Mouse (Mus musculus): Measurements from ENCODE around the gene Nsmf.

Gene Nsmf

DNA sequence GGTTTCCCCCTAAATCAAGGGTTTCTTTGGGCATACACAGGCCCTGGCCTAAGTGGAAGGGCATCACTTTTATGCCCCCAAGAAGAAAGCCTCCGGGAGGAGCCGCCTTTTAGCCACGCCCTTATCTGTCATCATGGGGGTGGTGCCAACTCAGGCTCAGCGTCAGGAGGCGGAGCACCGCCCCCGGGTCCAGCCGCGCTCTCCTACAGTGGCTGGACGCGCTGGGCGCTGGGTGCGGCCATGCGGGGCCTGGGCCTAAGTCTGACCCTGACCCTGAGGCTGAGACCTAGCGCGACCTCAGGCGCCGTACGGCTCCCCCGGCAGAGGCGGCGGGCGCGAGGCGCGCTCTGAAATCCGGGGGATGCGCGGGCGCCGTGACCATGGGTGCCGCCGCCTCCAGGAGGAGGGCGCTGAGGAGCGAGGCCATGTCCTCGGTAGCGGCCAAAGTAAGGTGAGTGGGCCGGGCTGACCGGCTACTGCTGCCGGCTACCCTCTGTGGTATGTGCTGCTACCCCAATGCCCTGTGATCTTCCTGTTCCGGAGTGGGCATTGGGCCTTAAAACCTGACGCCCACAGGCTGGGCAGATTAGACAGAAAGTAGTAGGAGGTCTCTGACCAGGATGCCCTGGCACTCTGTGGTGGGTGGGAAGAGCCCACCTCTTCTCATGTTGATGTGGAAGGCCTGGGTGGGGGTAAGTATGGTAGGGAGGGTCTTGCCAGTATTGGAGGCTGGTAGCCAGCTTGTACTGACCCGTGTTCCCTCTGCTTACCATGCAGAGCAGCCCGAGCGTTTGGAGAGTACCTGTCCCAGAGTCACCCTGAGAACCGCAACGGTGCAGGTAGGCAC, at the start of gene Nsmf:
Gene Nsmf (plus strand): TSS at position 135 of the 847 bp plus-strand sequence.
- peak; percentile 89 for DNase-seq (ENCODE audit: low spot score)

DNA sequence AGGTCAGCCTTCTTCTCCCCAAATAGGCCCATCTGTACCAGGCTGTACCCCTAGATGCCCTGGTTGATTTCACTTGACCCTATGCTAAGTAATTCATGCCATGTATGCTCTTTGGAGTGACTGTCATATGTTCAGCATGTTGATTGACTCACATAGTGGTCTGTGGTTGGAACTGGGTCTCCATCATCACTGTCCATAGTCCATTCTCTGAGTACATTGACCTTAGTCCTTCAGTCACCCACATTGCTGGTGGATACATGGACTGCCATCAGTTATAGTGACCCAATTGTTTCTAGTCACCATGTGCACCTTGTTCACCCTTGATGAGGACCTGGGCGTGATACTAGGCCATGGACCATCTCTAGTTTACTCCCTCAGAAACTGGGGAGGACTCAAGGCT, 47.4 kb upstream of the Nsmf start:
- no peak for DNase-seq (ENCODE audit: low spot score)

DNA sequence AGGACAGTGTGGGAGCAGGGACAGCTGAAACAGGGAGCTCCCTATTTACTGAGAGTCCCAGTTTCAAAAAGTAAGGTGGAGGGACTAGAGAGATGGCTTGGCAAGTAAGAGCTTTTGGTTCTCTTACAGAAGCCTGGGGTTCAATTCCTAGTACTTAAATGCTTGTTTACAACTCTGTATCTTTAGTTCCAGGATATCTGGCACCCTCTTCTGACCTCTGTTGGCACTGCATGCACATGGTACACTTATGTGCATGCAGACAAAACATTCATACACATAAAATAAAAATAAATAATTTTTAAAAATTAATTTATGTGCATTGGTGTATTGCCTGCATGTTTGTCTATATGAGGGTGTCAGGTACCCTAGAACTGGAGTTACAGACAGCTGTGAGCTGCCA, 45.9 kb upstream of the Nsmf start:
- no peak for DNase-seq (ENCODE audit: low spot score)

DNA sequence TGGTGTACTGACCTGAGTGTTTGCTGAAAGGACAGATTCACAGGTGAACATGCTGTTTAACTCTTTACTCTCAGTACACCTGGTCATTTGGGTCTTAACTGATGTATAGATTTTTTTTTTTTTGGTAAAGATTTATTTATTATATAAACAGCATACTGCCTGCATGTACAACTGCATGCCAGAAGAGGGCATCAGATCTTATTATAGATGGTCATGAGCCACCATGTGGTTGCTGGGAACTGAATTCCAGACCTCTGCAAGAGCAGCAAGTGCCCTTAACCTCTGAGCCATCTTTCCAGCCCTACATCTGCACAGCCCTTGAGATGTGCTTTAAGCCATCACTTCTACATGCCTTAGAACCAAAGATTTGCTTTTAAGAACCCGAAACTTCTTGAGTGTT, 31.5 kb upstream of the Nsmf start:
- DNase-seq (ENCODE audit: low spot score), result no peak

DNA sequence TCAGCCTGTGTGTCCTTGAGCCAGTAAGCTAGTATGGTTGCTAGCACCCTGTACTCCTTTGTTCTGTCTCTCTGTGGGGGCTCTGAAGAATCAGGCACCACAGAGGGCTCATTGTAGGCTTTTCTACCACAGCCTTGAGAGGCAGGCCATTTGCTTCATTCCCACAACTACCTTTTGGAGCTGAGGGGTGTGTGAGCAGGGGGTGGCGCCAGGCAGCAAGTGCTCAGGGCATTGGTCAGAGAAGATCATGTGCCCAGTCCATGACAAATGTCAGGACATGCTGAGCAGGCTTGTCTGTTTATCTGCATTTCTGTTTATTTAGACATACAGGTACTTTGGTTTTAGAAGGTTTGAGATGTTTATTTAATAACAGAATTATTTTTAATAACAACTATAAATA, 29.0 kb upstream of the Nsmf start:
- DNase-seq (ENCODE audit: low spot score), result no peak

DNA sequence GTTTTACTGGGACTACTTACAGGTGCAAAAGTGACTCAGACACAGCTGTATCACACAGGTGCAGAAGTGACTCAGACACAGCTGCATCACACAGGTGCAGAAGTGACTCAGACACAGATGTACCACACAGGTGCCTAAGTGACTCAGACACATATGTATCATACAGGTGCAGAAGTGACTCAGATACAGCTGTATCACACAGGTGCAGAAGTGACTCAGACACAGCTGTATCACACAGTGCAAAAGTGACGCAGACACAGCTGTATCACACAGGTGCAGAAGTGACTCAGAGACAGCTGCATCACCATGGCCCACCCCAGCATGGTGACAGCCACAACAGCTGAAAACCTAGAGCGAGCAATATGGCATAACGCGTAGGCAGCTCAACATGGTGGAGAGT, 19.2 kb upstream of the Nsmf start:
- DNase-seq (ENCODE audit: low spot score), result no peak

DNA sequence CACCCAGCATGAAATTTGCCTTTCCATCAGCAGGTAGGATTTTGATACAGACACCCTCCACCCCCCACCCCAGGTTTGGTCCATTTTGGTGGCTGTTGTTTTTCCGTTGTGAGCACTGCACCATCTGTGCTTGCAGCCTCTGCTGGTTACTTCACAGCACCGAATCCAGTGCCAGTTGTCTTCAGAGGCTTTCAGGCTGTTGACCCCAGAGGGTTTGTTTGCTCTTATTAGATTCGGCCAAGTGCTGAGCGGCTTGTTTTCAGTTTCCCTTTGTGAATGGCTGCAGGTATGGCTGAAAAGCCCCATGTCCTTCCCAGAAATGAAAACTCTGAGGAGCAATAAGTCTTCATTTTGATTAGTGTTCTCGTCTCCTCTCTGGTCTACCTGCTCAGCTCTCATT, 14.1 kb upstream of the Nsmf start:
- no peak for DNase-seq (ENCODE audit: low spot score)

DNA sequence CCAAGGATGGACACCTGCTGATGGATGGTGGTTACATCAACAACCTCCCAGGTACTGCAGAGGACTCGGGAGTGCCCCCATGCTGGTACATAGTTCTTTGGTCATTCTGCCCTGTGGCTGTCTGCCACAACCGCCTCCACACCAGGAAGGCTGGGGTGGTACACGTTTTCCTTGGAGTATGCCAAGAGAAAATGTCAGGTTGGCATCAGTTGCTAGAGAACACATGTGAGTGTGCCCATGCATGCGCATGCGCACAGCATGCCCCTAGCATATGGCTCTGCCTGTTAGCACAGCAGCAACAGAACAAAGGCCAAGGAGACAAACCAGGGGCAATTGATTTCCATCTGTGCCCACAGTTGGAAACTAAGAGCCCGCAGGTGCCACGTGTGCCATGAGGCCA, 3.2 kb upstream of the Nsmf start:
- no peak for DNase-seq (ENCODE audit: low spot score)

DNA sequence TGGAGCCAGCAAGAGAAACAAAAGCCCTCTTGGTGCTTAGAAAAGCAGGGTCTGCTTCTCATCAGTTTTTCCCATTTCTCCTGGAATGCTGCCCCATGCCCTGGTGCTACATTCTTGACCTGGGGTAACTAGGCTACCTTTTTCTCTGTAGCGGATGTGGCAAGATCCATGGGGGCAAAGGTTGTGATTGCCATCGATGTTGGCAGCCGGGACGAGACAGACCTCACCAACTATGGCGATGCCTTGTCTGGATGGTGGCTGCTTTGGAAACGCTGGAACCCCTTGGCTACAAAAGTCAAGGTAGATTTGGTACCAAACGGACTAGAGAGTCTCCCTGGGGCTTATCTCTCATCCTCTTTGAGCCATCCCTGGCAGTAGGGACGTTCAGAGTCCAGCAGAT, 2.7 kb upstream of the Nsmf start:
- no peak for DNase-seq (ENCODE audit: low spot score)

DNA sequence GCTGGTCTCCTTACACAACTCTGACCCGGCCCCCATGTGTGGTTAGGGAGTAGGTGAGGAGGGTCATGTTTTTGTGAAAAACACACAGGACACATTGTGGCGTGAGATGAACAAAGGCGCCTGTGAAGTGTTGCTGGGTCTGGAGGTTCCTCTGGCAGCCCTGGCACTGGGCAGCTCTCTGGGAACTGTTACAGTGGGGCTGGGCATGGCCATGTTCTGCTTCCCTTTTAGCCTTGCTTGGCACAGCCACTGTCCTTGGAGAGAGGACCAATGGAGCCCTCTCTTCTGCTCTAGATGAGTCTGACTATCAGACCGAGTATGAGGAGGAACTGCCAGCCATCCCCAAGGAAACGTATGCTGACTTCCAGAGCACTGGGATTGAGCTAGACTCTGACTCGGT, 1.1 kb upstream of the Nsmf start:
- DNase-seq (ENCODE audit: low spot score), result no peak

DNA sequence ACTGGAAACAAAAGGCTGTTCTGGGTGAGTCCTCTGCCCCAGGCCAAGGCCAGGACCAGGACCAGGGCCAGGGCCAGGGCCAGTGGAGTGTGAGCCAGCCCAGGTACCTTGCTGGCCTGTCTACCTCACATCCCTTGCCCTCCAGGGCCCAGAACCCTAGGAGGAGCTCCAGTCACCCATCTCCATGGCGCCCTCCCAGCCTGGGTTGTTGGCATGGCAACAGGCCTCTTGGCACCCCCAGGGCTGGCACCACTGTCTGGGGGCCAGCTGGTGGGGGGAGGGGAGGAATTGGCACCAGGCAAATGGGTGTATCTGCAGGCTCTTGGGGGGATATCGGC, 882 bp downstream of the Nsmf start:
- DNase-seq (ENCODE audit: low spot score), result peak; percentile 23

DNA sequence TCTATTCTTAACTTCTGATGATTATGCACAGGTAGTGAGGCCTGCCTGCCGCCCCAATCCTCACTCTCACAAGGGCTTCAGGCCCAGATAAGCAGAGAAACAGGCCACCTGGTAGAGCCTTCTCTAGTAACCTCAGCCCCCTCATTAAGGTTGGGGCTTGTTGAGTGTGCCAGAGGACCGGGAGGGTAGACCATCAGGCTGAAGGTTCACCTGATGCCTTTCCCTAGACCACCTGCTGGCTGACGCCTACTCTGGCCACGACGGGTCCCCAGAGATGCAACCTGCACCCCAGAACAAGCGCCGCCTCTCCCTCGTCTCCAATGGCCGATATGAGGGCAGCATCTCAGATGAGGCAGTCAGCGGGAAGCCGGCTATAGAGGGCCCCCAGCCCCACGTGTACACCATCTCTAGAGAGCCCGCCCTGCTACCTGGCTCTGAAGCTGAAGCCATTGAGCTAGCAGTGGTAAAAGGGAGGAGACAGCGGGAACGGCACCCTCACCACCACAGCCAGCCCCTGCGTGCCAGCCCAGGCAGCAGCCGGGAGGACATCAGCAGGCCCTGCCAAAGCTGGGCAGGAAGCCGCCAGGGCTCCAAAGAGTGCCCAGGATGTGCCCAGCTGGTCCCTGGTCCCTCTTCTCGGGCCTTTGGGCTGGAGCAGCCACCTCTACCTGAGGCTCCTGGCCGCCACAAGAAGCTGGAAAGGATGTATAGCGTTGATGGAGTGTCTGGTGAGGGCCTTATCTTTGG, 1.4 kb downstream of the Nsmf start:
- DNase-seq (ENCODE audit: low spot score), result no peak

DNA sequence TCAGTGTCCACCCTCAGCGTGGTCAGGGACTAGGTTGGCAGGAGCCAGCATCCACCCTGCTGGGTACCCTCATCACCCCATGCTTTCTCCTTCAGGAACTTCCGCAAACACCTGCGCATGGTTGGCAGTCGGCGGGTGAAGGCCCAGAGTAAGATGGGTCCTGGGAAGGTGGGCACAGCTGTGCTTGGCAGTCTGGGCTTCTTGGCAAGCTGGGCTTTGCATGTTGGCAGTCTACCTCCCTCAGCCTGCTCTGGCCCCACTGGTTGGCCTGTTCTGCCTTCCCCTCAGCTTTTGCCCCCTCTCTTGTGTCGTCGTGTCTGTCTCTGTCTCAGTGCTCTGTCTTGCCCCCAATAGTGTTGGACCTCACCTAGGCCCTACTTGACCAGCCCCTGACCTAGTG, 4.8 kb downstream of the Nsmf start:
- DNase-seq (ENCODE audit: low spot score), result no peak

DNA sequence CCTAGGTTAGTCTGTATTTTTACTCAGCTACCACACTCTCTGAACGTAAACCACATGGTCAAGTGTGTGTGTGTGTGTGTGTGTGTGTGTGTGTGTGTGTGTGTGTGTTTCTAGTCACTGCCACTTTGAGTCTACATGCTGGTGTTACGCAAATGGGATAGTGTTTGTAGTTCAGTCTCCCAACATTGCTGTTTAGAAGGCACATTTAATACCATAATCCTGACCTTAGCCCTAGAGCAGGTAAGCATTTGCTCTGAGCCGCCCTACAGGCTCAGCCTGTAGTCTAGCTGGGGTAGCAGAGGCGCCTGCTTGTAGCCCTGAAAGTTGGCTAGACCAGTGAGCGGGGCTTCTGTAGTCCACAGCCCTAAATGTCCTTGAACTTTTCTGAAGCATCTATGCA, 9.4 kb downstream of the Nsmf start:
- no peak for DNase-seq (ENCODE audit: low spot score)

DNA sequence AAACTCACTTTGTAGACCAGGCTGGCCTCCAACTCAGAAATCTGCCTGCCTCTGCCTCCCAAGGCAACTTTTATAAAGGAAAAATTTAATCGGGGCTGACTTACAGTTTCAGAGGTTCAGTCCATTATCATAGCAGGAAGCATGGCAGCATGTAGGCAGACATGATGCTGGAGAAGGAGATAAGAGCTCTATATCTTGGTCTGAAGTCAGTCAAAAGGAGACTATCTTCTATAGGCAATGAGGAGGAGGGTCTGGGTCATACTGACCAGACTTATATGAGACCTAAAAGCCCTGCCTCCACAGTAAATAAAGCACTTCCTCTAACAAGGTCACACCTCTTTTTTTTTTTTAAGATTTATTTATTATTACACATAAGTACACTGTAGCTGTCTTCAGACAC, 10.1 kb downstream of the Nsmf start:
- DNase-seq (ENCODE audit: low spot score), result no peak

DNA sequence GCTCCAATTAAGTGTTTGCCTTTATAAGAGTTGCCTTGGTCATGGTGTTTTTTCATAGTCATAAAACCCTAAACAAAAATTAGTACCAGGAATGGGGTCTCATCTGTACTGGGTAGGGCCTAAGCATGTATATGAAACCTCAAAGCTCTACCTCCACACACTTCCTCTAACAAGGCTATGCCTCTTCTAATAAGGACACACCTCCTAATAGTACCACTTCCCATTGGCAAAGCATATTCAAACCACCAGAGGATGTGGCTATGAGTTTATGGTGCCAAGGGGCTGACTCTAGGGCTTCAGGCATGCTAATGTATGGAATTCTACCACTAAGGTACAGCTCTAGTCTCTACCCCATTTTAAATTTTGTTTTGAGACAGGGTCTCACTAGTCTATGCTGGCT, 11.4 kb downstream of the Nsmf start:
- no peak for DNase-seq (ENCODE audit: low spot score)

DNA sequence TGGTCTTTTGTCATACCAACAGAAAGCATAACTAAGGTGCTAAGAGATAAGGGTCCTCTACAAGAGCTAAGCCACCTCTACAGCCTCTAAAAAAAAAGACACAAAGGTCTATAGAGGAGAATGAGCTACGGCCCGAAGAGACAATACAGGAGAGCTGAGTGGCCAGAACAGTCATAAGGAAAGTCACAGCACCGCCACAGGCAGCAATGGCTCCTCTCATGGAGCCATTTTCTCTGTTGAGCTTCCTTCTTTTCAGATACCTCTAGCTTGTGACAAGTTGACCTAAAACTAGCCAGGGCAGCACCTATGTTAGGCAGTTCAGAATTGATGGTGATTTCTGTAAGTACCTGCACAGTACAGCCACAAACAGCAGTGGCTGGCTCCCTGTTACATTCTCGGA, 12.4 kb downstream of the Nsmf start:
- no peak for DNase-seq (ENCODE audit: low spot score)

DNA sequence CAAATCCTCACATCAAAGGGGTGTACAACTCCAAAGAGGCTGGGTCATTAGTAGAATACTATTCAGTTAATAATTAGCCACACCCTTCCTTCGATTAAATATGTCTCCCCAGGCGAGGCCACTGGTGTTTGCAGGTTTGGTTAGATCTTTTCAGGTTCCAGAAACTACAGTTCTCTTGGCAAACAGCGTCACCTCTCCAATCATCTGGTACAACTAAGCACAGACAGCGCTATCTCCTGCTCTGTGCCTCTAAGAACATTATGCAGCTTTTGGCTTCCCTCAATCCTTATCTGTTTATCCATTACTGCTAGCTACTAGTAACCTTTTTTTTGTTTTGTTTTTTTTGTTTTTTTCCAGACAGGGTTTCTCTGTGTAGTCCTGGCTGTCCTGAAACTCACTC, 15.4 kb downstream of the Nsmf start:
- no peak for DNase-seq (ENCODE audit: low spot score)

DNA sequence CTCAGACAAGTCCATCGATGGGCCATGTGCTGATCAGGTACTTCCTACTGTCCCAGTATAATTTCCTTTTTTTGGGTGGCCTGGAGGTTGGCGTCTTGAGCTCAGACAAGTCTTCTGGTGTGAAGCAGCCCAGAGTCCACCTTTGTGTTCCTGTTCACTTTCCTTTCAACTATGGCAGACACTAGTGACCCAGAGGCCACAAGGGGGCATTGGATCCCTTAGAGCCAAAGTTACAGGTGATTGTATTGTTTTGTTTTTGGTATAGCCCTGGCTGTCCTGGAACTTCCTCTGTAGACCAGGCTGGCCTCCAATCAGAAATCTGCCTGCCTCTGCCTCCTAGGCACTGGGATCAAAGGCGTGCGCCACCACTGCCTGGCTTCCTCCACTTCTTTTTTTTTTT, 18.2 kb downstream of the Nsmf start:
- DNase-seq (ENCODE audit: low spot score), result no peak

DNA sequence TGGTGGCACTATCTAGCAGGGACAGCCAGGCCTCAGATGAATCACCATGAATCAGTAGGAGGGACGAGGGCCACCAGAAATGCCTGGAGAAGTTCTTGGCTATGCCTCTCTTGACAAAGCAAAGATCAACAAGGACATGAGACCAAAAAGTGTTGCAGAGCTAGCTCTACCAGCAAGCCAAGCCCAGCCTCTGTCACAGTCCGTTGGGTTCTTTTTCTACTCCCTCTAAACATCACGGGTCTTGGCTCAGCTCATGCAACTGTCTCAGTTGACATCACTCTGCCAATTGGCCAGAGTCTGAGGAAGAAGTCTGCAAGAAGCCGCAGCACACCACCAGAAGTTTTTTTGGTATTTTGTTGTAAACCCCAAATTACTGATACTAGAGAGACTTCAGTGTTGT, 21.4 kb downstream of the Nsmf start:
- peak; percentile 18 for DNase-seq (ENCODE audit: low spot score)

DNA sequence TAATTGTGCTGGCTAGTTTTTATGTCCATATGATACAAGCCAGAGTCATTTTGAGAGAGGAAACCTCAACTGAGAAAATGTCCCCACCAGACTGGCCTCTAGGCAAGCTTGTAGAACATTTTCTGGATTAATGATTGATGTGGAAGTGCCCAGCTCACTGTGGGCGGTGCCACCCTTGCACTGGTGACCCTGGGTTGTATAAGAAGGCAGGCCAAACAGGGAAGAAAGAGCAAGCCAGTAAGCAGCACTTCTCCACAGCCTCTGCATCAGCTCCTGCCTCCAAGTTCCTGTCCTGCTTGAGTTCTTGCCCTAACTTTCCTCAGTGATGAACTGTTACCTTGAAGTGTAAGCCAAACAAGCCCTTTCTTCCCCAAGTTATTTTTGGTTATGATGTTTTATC, 24.8 kb downstream of the Nsmf start:
- no peak for DNase-seq (ENCODE audit: low spot score)

DNA sequence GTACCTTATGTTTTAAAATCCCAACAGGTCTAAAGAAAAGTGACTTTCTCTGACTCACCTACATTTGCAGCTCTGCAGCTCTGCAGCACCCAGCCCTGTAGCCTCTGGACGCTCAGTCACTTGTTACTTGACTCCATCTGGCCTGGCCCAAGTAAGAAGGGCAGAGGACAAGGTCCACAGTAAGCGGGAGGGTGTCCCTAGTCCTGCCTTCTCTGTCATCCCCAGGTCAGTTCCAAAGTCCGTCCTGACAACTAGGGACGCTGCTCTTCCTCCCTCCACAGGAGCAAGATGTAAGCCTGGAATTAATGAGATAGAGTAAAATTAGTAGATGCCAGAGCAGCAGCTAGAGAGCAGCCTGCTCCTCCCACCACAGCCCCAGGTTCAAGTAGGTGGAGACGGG, 25.9 kb downstream of the Nsmf start, which contains the start of gene Entpd8:
Gene Entpd8 (plus strand): TSS at position 229 of the 400 bp plus-strand sequence.
- no peak for DNase-seq (ENCODE audit: low spot score)

DNA sequence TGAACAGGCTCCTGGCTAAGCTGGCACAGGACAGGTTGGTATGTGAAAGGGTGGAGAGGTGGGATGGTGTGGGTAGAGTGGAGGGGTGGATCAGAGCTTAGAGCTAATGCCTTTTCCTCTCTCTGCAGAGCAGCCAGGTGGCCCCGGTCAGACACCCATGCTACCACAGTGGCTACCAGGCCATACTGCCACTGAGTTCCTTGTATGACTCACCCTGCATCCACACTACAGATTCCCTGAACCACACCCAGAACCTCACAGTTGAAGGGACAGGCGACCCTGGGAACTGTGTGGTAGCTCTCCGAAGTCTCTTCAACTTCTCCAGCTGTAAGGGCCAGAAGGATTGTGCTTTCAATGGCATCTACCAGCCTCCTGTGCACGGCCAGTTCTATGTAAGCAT, 29.5 kb downstream of the Nsmf start:
- DNase-seq (ENCODE audit: low spot score), result no peak

DNA sequence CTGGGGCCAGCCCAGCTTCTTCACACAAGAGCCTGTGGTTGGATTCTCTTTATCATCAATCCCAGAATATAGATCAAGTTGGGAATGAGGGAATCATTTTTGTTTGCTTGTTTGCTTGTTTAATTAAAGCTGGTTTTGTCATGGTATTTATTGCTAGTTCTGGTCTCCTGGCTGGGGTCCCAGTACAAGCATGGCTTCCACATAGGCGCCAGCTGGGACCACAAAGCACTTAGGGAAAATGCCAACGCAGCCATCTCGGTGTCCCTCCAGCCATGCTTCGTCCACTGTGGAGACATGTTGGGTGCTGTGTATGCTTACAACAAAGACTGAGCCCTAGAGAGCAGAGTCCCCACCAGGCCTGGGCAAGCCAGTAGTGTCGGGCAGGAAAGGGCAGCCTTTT, 31.4 kb downstream of the Nsmf start:
- no peak for DNase-seq (ENCODE audit: low spot score)

Measured in ovary, postnatal 14 days (tissue).